In the genomic region with DNA sequence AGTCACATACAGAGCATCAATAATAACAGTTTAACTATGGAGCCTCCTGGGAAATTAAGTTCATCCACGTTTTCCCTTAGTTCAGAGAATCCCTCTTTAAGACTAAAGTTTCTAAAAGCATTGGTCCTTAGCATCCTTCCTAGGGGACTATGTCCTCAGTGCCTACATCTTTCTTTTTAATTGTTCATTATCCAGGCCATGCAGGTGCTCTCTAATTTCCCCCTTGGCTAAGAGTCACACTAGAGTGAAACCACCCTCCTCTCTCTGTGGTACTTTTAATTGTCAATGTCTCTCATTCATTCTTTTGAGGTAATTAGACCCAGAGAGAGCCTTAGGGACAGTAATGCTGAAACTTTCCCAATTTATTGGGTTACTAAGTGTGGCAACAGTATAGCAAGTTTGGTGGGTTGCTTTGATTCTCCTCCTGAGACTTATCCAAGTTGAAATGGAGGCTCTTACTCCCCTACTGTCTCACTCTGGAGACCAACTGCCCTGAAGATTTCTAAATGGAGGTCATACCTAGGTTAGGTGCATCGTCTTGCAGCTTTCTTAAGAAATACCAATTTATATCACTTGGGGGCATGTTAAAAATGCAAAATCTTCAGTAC, we compare ENCODE assay signal across 33 mouse cellular contexts. TPM values are rescaled to one million over a fixed set of nuclear protein-coding genes. Genes with fewer than 3 reads are reported as not detected.
DNase-seq lines count a peak whose midpoint lies in the region; ATAC-seq and TF ChIP-seq lines count a peak whose summit lies in the region.
"Had no signal": no experiment of that assay in that cellular context is flagged by ENCODE, and none has a peak within 500 bp of the region (broad histone marks: within the 10 kb centered on the region; RNA-seq: fewer than 3 reads in every experiment).

No protein-coding gene starts in this region.

- ATAC-seq in hindbrain, postnatal 0 days: peak; percentile 58; the same call in 1 of the 2 replicates
- ATAC-seq in neural tube, embryonic 15.5 days (ENCODE audit: low FRiP score): peak; percentile 38
- ATAC-seq: activated CD4-positive, CD25-positive, alpha-beta regulatory T cell, adult 4 months; CD4-positive, CD25-positive, alpha-beta regulatory T cell, adult 4 months; forebrain, embryonic 14.5 days; forebrain, postnatal 0 days; intestine, embryonic 15.5 days had no signal

- 63% methylated on average over 2 of the region's 2 CpGs for WGBS in hindbrain, postnatal 0 days
- 80% methylated on average over 2 of the region's 2 CpGs for WGBS in hindbrain, embryonic 10.5 days
- WGBS in neural tube, embryonic 15.5 days: 70% methylated on average over 2 of the region's 2 CpGs
- WGBS in macrophage (ENCODE audit: missing documents): 95% methylated on average over 2 of the region's 2 CpGs

- H3K27ac ChIP-seq in hindbrain, postnatal 0 days: no peak overlapping the region
- H3K27ac ChIP-seq in hindbrain, embryonic 10.5 days: no peak overlapping the region
- H3K27ac ChIP-seq in neural tube, embryonic 15.5 days (replicated peaks): no peak overlapping the region
- H3K27ac ChIP-seq in macrophage: peak overlapping the region; percentile 98
- H3K27ac ChIP-seq: embryonic facial prominence, embryonic 13.5 days; gastrocnemius, adult 2 months; hindbrain, embryonic 14.5 days; intestine, embryonic 15.5 days had no signal

- H3K79me2 ChIP-seq in macrophage (ENCODE audit: inconsistent target): peaks cover 40% of the 10 kb centered on the region

- TF ChIP-seq CTCF in hindbrain, postnatal 0 days (IDR thresholded peaks at IDR 0.05; ENCODE audit: low read depth): no peak

- peak; percentile 6 for DNase-seq in hindbrain, postnatal 0 days (ENCODE audit: low spot score)
- no peak for DNase-seq in hindbrain, embryonic 10.5 days (ENCODE audit: low spot score)
- no peak for DNase-seq in neural tube, embryonic 10.5 days (ENCODE audit: extremely low spot score, low spot score)
- DNase-seq in cerebellum, postnatal 10 days: no peak
- DNase-seq: adrenal gland, adult 8-10 months; adrenal gland, postnatal 25 days; cerebellum, adult 18-20 months; cerebellum, adult 9-10 months; cerebellum, postnatal 25 days; forebrain, postnatal 0 days; gastrocnemius, adult 2 months; gastrocnemius, postnatal 14 days; heart, adult 11 months had no signal

- no peaks in the 10 kb centered on the region for H3K9me3 ChIP-seq in hindbrain, postnatal 0 days (ENCODE audit: low read length)
- H3K9me3 ChIP-seq in hindbrain, embryonic 10.5 days: no peaks in the 10 kb centered on the region
- no peaks in the 10 kb centered on the region for H3K9me3 ChIP-seq in neural tube, embryonic 15.5 days (replicated peaks)
- H3K9me3 ChIP-seq: embryonic facial prominence, embryonic 13.5 days; intestine, embryonic 15.5 days had no signal

- H3K4me2 ChIP-seq in hindbrain, postnatal 0 days (ENCODE audit: low read depth, low read length): no peak overlapping the region
- H3K4me2 ChIP-seq in neural tube, embryonic 15.5 days: no peak overlapping the region
- H3K4me2 ChIP-seq: embryonic facial prominence, embryonic 13.5 days; heart, embryonic 11.5 days; hindbrain, embryonic 14.5 days; intestine, embryonic 15.5 days had no signal

- H3K4me1 ChIP-seq in hindbrain, postnatal 0 days (ENCODE audit: insufficient read depth, low read length): no peaks in the 10 kb centered on the region
- H3K4me1 ChIP-seq in hindbrain, embryonic 10.5 days (replicated peaks): no peaks in the 10 kb centered on the region
- H3K4me1 ChIP-seq in neural tube, embryonic 15.5 days: no peaks in the 10 kb centered on the region
- H3K4me1 ChIP-seq: embryonic facial prominence, embryonic 13.5 days; intestine, embryonic 15.5 days had no signal

- no peak overlapping the region for H3K4me3 ChIP-seq in hindbrain, postnatal 0 days (ENCODE audit: low read length)
- H3K4me3 ChIP-seq in hindbrain, embryonic 10.5 days: no peak overlapping the region
- no peak overlapping the region for H3K4me3 ChIP-seq in neural tube, embryonic 15.5 days (replicated peaks)
- no peak overlapping the region for H3K4me3 ChIP-seq in macrophage (ENCODE audit: inconsistent target)
- H3K4me3 ChIP-seq: embryonic facial prominence, embryonic 13.5 days; gastrocnemius, adult 2 months; intestine, embryonic 15.5 days had no signal

- H3K27me3 ChIP-seq in hindbrain, postnatal 0 days (ENCODE audit: insufficient read depth, low read length): no peaks in the 10 kb centered on the region
- H3K27me3 ChIP-seq in hindbrain, embryonic 10.5 days (ENCODE audit: insufficient read depth, poor library complexity, severe bottlenecking): no peaks in the 10 kb centered on the region
- no peaks in the 10 kb centered on the region for H3K27me3 ChIP-seq in neural tube, embryonic 15.5 days (replicated peaks)
- H3K27me3 ChIP-seq: embryonic facial prominence, embryonic 13.5 days; intestine, embryonic 15.5 days had no signal

- H3K36me3 ChIP-seq in hindbrain, postnatal 0 days (ENCODE audit: insufficient read depth, low read length): no peaks in the 10 kb centered on the region
- H3K36me3 ChIP-seq in hindbrain, embryonic 10.5 days: no peaks in the 10 kb centered on the region
- H3K36me3 ChIP-seq in neural tube, embryonic 15.5 days: no peaks in the 10 kb centered on the region
- H3K36me3 ChIP-seq in macrophage (ENCODE audit: inconsistent target): peaks cover 46% of the 10 kb centered on the region
- H3K36me3 ChIP-seq: embryonic facial prominence, embryonic 13.5 days; intestine, embryonic 15.5 days had no signal

- H3K9ac ChIP-seq in hindbrain, postnatal 0 days (replicated peaks; ENCODE audit: low read length): no peak overlapping the region
- H3K9ac ChIP-seq in neural tube, embryonic 15.5 days (replicated peaks): no peak overlapping the region
- H3K9ac ChIP-seq: embryonic facial prominence, embryonic 13.5 days; forebrain, postnatal 0 days; hindbrain, embryonic 14.5 days; intestine, embryonic 15.5 days had no signal

RNA-seq across cellular contexts. Expression of gene Gm5244, which starts 15.6 kb away (rescaled TPM):
- total RNA-seq in hindbrain, postnatal 0 days (2014; rRNA removed): not detected in 2 replicates
- polyA plus RNA-seq in hindbrain, postnatal 0 days (2015; fragmentation: Nextera tagmentation; extraction: Ambion mirVana): not detected in 2 replicates
- not detected in 2 replicates for polyA plus RNA-seq in hindbrain, embryonic 10.5 days (2016; fragmentation: Nextera tagmentation; extraction: Ambion mirVana)
- polyA plus RNA-seq in neural tube, embryonic 15.5 days (2015; fragmentation: Nextera tagmentation; extraction: Ambion mirVana): not detected in 2 replicates
- total RNA-seq in macrophage (2018; cell fraction: chromatin; rRNA removed): 10 to 100 TPM in 8 of 26 experiments, 1 to 10 TPM in 16, not detected in 2; 1.3 to 19.9 (median 8.2) TPM
- total RNA-seq in macrophage (2018; cell fraction: cytosol; rRNA removed): under 1 TPM in 5 of 26 experiments, not detected in 21; 0.29 to 0.88 (median 0.36) TPM
- total RNA-seq in macrophage (2018; cell fraction: nucleus; rRNA removed): 1 to 10 TPM in 17 of 26 experiments, under 1 TPM in 2, not detected in 7; 0.92 to 5.0 (median 2.5) TPM
- not detected in 3 replicates for polyA plus RNA-seq in macrophage (2018)
- total RNA-seq: adrenal gland, adult 8-10 months; adrenal gland, postnatal 25 days; common myeloid progenitor, adult 5-6 weeks; forebrain, postnatal 0 days; gastrocnemius, adult 2 months; gastrocnemius, postnatal 14 days; gastrocnemius, postnatal 4 days; heart, adult 8-10 months; heart, postnatal 25 days; hematopoietic stem cell, adult 5-6 weeks; MEL had no signal
- polyA plus RNA-seq: activated CD4-positive, CD25-positive, alpha-beta regulatory T cell, adult 4 months; C2C12; embryonic facial prominence, embryonic 13.5 days; forebrain, embryonic 11.5 days; forebrain, embryonic 14.5 days; forebrain, postnatal 0 days; frontal cortex, adult 2 months; heart, embryonic 11.5 days; heart, embryonic 14.5 days; heart, postnatal 0 days; hindbrain, embryonic 14.5 days; intestine, embryonic 15.5 days had no signal

RNA-seq across cellular contexts. Expression of gene Olfr1444, which starts 26.2 kb away (rescaled TPM):
- not detected in 2 replicates for total RNA-seq in hindbrain, postnatal 0 days (2014; rRNA removed)
- not detected in 2 replicates for polyA plus RNA-seq in hindbrain, postnatal 0 days (2015; fragmentation: Nextera tagmentation; extraction: Ambion mirVana)
- not detected in 2 replicates for polyA plus RNA-seq in hindbrain, embryonic 10.5 days (2016; fragmentation: Nextera tagmentation; extraction: Ambion mirVana)
- polyA plus RNA-seq in neural tube, embryonic 15.5 days (2015; fragmentation: Nextera tagmentation; extraction: Ambion mirVana): not detected in 2 replicates
- total RNA-seq in macrophage (2018; cell fraction: chromatin; rRNA removed): 1 to 10 TPM in 24 of 26 experiments, under 1 TPM in 2; 0.46 to 5.2 (median 3.3) TPM
- under 1 TPM in 25 of 26 experiments, not detected in 1; 0.05 to 0.55 (median 0.26) TPM for total RNA-seq in macrophage (2018; cell fraction: cytosol; rRNA removed)
- 1 to 10 TPM in 23 of 26 experiments, under 1 TPM in 3; 0.52 to 5.1 (median 2.5) TPM for total RNA-seq in macrophage (2018; cell fraction: nucleus; rRNA removed)
- polyA plus RNA-seq in macrophage (2018): 0.14 to 0.44 TPM (median 0.25 TPM) in 3 replicates
- total RNA-seq: adrenal gland, adult 8-10 months; adrenal gland, postnatal 25 days; common myeloid progenitor, adult 5-6 weeks; forebrain, postnatal 0 days; gastrocnemius, adult 2 months; gastrocnemius, postnatal 14 days; gastrocnemius, postnatal 4 days; heart, adult 8-10 months; heart, postnatal 25 days; hematopoietic stem cell, adult 5-6 weeks; MEL had no signal
- polyA plus RNA-seq: C2C12; embryonic facial prominence, embryonic 13.5 days; forebrain, embryonic 11.5 days; forebrain, embryonic 14.5 days; forebrain, postnatal 0 days; frontal cortex, adult 2 months; heart, embryonic 11.5 days; heart, embryonic 14.5 days; heart, postnatal 0 days; hindbrain, embryonic 14.5 days; intestine, embryonic 15.5 days had no signal

RNA-seq across cellular contexts. Expression of gene Lpxn, which starts 34.9 kb away (rescaled TPM):
- 0.83 and 1.8 TPM in 2 replicates for total RNA-seq in hindbrain, postnatal 0 days (2014; rRNA removed)
- 1.1 and 1.2 TPM in 2 replicates for polyA plus RNA-seq in hindbrain, postnatal 0 days (2015; fragmentation: Nextera tagmentation; extraction: Ambion mirVana)
- 0.73 and 1.1 TPM in 2 replicates for polyA plus RNA-seq in hindbrain, embryonic 10.5 days (2016; fragmentation: Nextera tagmentation; extraction: Ambion mirVana)
- polyA plus RNA-seq in neural tube, embryonic 15.5 days (2015; fragmentation: Nextera tagmentation; extraction: Ambion mirVana): 1.2 and 4.0 TPM in 2 replicates
- 100 to 1,000 TPM in 3 of 26 experiments, 10 to 100 TPM in 23; 15.7 to 110 (median 77.8) TPM for total RNA-seq in macrophage (2018; cell fraction: chromatin; rRNA removed)
- total RNA-seq in macrophage (2018; cell fraction: cytosol; rRNA removed): 100 to 1,000 TPM in 20 of 26 experiments, 10 to 100 TPM in 6; 70.1 to 159 (median 117) TPM
- 100 to 1,000 TPM in 9 of 26 experiments, 10 to 100 TPM in 17; 36.5 to 139 (median 79.4) TPM for total RNA-seq in macrophage (2018; cell fraction: nucleus; rRNA removed)
- polyA plus RNA-seq in macrophage (2018): 84.8 to 185 TPM (median 109 TPM) in 3 replicates

RNA-seq across cellular contexts. Expression of gene Zfp91, which starts 35.0 kb away (rescaled TPM):
- total RNA-seq in hindbrain, postnatal 0 days (2014; rRNA removed): 42.5 and 49.1 TPM in 2 replicates
- polyA plus RNA-seq in hindbrain, postnatal 0 days (2015; fragmentation: Nextera tagmentation; extraction: Ambion mirVana): 13.4 and 14.1 TPM in 2 replicates
- polyA plus RNA-seq in hindbrain, embryonic 10.5 days (2016; fragmentation: Nextera tagmentation; extraction: Ambion mirVana): 12.6 and 14.3 TPM in 2 replicates
- polyA plus RNA-seq in neural tube, embryonic 15.5 days (2015; fragmentation: Nextera tagmentation; extraction: Ambion mirVana): 12.3 and 12.9 TPM in 2 replicates
- 100 to 1,000 TPM in 3 of 26 experiments, 10 to 100 TPM in 23; 36.6 to 109 (median 66.1) TPM for total RNA-seq in macrophage (2018; cell fraction: chromatin; rRNA removed)
- 10 to 100 TPM; 43.8 to 80.1 (median 68.6) TPM for total RNA-seq in macrophage (2018; cell fraction: cytosol; rRNA removed)
- 100 to 1,000 TPM in 3 of 26 experiments, 10 to 100 TPM in 23; 39.4 to 128 (median 62.4) TPM for total RNA-seq in macrophage (2018; cell fraction: nucleus; rRNA removed)
- 50.8 to 76.2 TPM (median 59.4 TPM) in 3 replicates for polyA plus RNA-seq in macrophage (2018)

RNA-seq across cellular contexts. Expression of gene Olfr1445, which starts 52.7 kb away (rescaled TPM):
- not detected in 2 replicates for total RNA-seq in hindbrain, postnatal 0 days (2014; rRNA removed)
- polyA plus RNA-seq in hindbrain, postnatal 0 days (2015; fragmentation: Nextera tagmentation; extraction: Ambion mirVana): not detected in 2 replicates
- not detected in 2 replicates for polyA plus RNA-seq in hindbrain, embryonic 10.5 days (2016; fragmentation: Nextera tagmentation; extraction: Ambion mirVana)
- not detected in 2 replicates for polyA plus RNA-seq in neural tube, embryonic 15.5 days (2015; fragmentation: Nextera tagmentation; extraction: Ambion mirVana)
- 1 to 10 TPM in 9 of 26 experiments, under 1 TPM in 6, not detected in 11; 0.67 to 2.4 (median 1.1) TPM for total RNA-seq in macrophage (2018; cell fraction: chromatin; rRNA removed)
- total RNA-seq in macrophage (2018; cell fraction: cytosol; rRNA removed): not detected
- 1 to 10 TPM in 2 of 26 experiments, under 1 TPM in 6, not detected in 18; 0.57 to 1.6 (median 0.72) TPM for total RNA-seq in macrophage (2018; cell fraction: nucleus; rRNA removed)
- not detected in 3 replicates for polyA plus RNA-seq in macrophage (2018)
- total RNA-seq: adrenal gland, adult 8-10 months; adrenal gland, postnatal 25 days; common myeloid progenitor, adult 5-6 weeks; forebrain, postnatal 0 days; gastrocnemius, adult 2 months; gastrocnemius, postnatal 14 days; gastrocnemius, postnatal 4 days; heart, adult 8-10 months; heart, postnatal 25 days; hematopoietic stem cell, adult 5-6 weeks; MEL had no signal
- polyA plus RNA-seq: activated CD4-positive, CD25-positive, alpha-beta regulatory T cell, adult 4 months; C2C12; CD4-positive, CD25-positive, alpha-beta regulatory T cell, adult 4 months; embryonic facial prominence, embryonic 13.5 days; forebrain, embryonic 11.5 days; forebrain, embryonic 14.5 days; forebrain, postnatal 0 days; frontal cortex, adult 2 months; heart, embryonic 11.5 days; heart, embryonic 14.5 days; heart, postnatal 0 days; hindbrain, embryonic 14.5 days; intestine, embryonic 15.5 days had no signal

Comparison
In these comparisons a context has a peak if more than half of its experiments do, and no peak if none do; other contexts are left out.
1. RNA of gene Lpxn, which starts 34.9 kb away (polyA plus RNA-seq): 84.8 to 185 TPM in macrophage; 1.2 to 4.0 TPM in neural tube, embryonic 15.5 days, 1.1 to 1.2 TPM in hindbrain, postnatal 0 days and 0.73 to 1.1 TPM in hindbrain, embryonic 10.5 days; every median in the first group is over 10 times any median in the second.